Comparison of ENCODE assay signal across 20 mouse cellular contexts in the genomic region with DNA sequence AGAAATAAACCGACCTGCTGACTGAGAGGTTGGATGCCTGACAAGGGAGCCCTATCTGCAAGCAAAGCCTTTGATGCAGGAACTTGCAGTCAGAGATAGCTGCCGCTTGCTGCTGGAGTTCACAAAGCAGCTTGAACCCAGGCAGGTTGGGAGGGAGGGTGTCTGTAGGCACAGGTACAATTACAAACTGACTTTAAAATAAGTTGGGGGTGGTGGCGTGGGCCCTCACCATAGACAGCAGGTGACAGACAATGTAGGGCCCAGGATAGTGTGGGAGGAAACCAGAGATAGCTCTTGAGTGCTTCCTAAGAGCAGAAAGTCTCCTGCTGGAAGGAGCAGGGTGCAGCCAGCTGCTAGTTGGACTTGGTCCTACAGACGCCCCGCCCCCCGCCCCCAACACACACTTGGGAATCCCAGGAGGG. TPM values are rescaled to one million over a fixed set of nuclear protein-coding genes. Genes with fewer than 3 reads are reported as not detected.
DNase-seq lines count a peak whose midpoint lies in the region; ATAC-seq and TF ChIP-seq lines count a peak whose summit lies in the region.
"Had no signal": no experiment of that assay in that cellular context is flagged by ENCODE, and none has a peak within 500 bp of the region (broad histone marks: within the 10 kb centered on the region; RNA-seq: fewer than 3 reads in every experiment).

No protein-coding gene starts in this region.

- no peaks in the 10 kb centered on the region for H3K9me3 ChIP-seq in liver, embryonic 14.5 days (ENCODE audit: control insufficient read depth, low read length)
- H3K9me3 ChIP-seq: forebrain, embryonic 12.5 days; G1E; intestine, embryonic 15.5 days; midbrain, embryonic 10.5 days; neural tube, embryonic 12.5 days had no signal

- H3K9ac ChIP-seq in liver, embryonic 14.5 days (replicated peaks), result peak overlapping the region; percentile 19
- H3K9ac ChIP-seq: forebrain, embryonic 12.5 days; hindbrain, embryonic 14.5 days; intestine, embryonic 15.5 days; neural tube, embryonic 12.5 days had no signal

- peak; percentile 51 for DNase-seq in spleen, adult 12 weeks (ENCODE audit: low spot score)
- DNase-seq in spleen, postnatal 14 days (ENCODE audit: low spot score in 2 of 2), result no peak
- DNase-seq in brain, adult 2 months (ENCODE audit: low read depth, low spot score), result peak; percentile 68
- no peak for DNase-seq in liver, embryonic 14.5 days (ENCODE audit: low read depth in 3 of 3, low spot score in 3 of 3)
- no peak for DNase-seq in kidney, adult 8-10 months
- no peak for DNase-seq in gastrocnemius, adult 8-10 months (ENCODE audit: low spot score in 2 of 2)
- DNase-seq in testis, postnatal 14 days (ENCODE audit: low spot score), result no peak
- DNase-seq: adrenal gland, postnatal 14 days; B cell, adult 2 months; cerebellum, adult 8-10 months; lung, postnatal 14 days had no signal

- TF ChIP-seq EP300 in liver, embryonic 14.5 days (IDR thresholded peaks at IDR 0.05; ENCODE audit: low read depth), result peak; percentile 48

- H3K27ac ChIP-seq in liver, embryonic 14.5 days, result peak overlapping the region; percentile 78
- H3K27ac ChIP-seq: forebrain, embryonic 12.5 days; hindbrain, embryonic 14.5 days; intestine, embryonic 15.5 days; midbrain, embryonic 10.5 days; neural tube, embryonic 12.5 days had no signal

- 43% methylated on average over 6 of the region's 6 CpGs for WGBS in liver, embryonic 14.5 days (ENCODE audit: insufficient replicate concordance)

- no peak for ATAC-seq in liver, embryonic 14.5 days (ENCODE audit: insufficient read depth)
- ATAC-seq: intestine, embryonic 15.5 days had no signal

- no peaks in the 10 kb centered on the region; the same call in 1 of the 2 replicates for H3K36me3 ChIP-seq in liver, embryonic 14.5 days (replicated peaks; ENCODE audit: control insufficient read depth, insufficient read depth, low read depth)
- H3K36me3 ChIP-seq: forebrain, embryonic 12.5 days; G1E; intestine, embryonic 15.5 days; midbrain, embryonic 10.5 days; neural tube, embryonic 12.5 days had no signal

- TF ChIP-seq CTCF in liver, embryonic 14.5 days (IDR thresholded peaks at IDR 0.05; ENCODE audit: low read depth), result no peak

- peak overlapping the region in 1 of 2 experiments; percentile 2; a peak in 1 of 4 replicates for H3K4me3 ChIP-seq in liver, embryonic 14.5 days (ENCODE audit: insufficient read depth in 1 of 2, low read depth in 2 of 2, low read length in 2 of 2)
- H3K4me3 ChIP-seq: forebrain, embryonic 12.5 days; intestine, embryonic 15.5 days; midbrain, embryonic 10.5 days; neural tube, embryonic 12.5 days had no signal

- H3K27me3 ChIP-seq in liver, embryonic 14.5 days (ENCODE audit: control insufficient read depth, insufficient read depth, low read length), result peaks cover 8% of the 10 kb centered on the region
- H3K27me3 ChIP-seq: intestine, embryonic 15.5 days had no signal

- peaks cover 63 to 67% of the 10 kb centered on the region in 2 experiments for H3K4me1 ChIP-seq in liver, embryonic 14.5 days (replicated peaks; ENCODE audit: control insufficient read depth in 2 of 2, insufficient read depth in 2 of 2, low read length in 1 of 2)
- H3K4me1 ChIP-seq: intestine, embryonic 15.5 days had no signal

- H3K4me2 ChIP-seq in liver, embryonic 14.5 days (ENCODE audit: low read depth), result peak overlapping the region; percentile 36
- H3K4me2 ChIP-seq: forebrain, embryonic 12.5 days; heart, embryonic 11.5 days; hindbrain, embryonic 14.5 days; intestine, embryonic 15.5 days; neural tube, embryonic 12.5 days had no signal

RNA-seq across cellular contexts. Expression of a gene that starts 2.9 kb away (rescaled TPM):
- 89.7 and 116 TPM in 2 replicates for polyA plus RNA-seq in liver, embryonic 14.5 days (2012; rRNA removed)
- 198 and 207 TPM in 2 replicates for polyA plus RNA-seq in liver, embryonic 14.5 days (2014; fragmentation: Nextera tagmentation; extraction: Ambion mirVana)
- total RNA-seq in gastrocnemius, adult 8-10 months (2022), result 10 to 100 TPM; 14.0 to 18.6 (median 15.6) TPM

RNA-seq across cellular contexts. Expression of a gene that starts 42.2 kb away (rescaled TPM):
- polyA plus RNA-seq in liver, embryonic 14.5 days (2012; rRNA removed), result 0.04 and 0.17 TPM in 2 replicates
- 0.32 and 0.38 TPM in 2 replicates for polyA plus RNA-seq in liver, embryonic 14.5 days (2014; fragmentation: Nextera tagmentation; extraction: Ambion mirVana)
- total RNA-seq in gastrocnemius, adult 8-10 months (2022), result under 1 TPM in 1 of 4 experiments, not detected in 3; 0.18 TPM
- total RNA-seq: layer of hippocampus, postnatal 25 days; left cerebral cortex, postnatal 25 days had no signal
- polyA plus RNA-seq: G1E had no signal

RNA-seq across cellular contexts. Expression of a gene that starts 45.7 kb away (rescaled TPM):
- polyA plus RNA-seq in liver, embryonic 14.5 days (2012; rRNA removed), result 3.7 and 3.9 TPM in 2 replicates
- 6.0 and 6.3 TPM in 2 replicates for polyA plus RNA-seq in liver, embryonic 14.5 days (2014; fragmentation: Nextera tagmentation; extraction: Ambion mirVana)
- 10 to 100 TPM; 12.1 to 18.0 (median 12.7) TPM for total RNA-seq in gastrocnemius, adult 8-10 months (2022)

Comparison
In these comparisons a context has a peak if more than half of its experiments do, and no peak if none do; other contexts are left out.
1. DNase-seq: peak in spleen, adult 12 weeks (single experiment) and brain, adult 2 months (single experiment); none in spleen, postnatal 14 days (0 of 2), liver, embryonic 14.5 days (0 of 3), kidney, adult 8-10 months (0 of 2), gastrocnemius, adult 8-10 months (0 of 2) and testis, postnatal 14 days (single experiment).